Mouse (Mus musculus) spleen, postnatal 10 days (tissue): Measurements from ENCODE around the gene Lrrc42.

Experiments used
- DNase-seq, 2 experiments: peaks; one replicate each; pipeline ENCODE4 v3.0.0; 2021 to 2022; ENCODE audit warnings: low spot score in 2 of 2

Lrrc42 gene

DNA sequence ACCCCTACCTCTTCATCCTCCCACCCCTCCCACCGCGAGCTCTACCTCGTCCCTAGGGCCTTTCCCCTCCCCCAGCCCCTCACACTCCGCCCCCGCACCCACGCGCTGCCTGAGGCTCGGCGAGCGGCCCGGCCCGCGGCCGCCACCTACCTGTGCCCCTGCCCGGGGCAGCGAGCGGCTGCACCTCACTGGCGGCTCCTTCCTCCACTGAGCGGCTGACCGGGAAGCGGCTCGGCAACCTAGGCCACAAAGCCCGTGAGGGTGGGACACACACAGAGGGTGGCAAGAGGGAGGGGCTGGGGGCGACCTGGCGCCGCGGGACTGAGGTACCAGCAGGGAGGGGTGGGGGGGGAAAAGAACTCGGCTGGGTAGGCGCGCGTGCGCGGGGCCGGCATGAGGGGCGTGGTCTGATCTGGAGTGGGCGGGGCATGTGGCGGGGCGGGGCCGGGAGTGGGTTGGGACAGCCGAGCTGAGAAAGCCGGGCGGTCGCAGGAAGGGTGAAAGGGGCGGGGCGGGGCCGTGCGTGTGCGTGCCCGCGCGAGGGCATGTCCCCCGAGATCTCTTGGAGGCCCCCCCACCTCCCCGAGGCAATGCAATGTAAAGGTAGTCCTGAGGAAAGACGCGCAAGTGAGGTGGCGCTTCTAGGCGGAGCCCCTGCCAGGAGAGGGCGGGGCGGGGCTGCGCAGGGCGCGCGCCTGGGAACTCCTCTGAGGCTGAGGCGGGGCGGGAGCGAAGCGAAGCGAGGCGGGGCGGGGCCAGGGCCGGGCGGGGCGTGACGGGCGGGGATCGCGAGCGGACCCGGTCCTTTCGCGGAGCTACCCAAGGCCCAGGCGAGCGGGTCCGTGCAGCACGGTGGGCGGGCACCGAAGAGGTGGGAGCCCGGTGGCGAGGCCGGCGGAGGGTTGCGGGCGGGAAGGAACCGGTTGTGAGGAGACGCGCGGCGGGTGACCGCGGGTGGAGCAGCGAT is at the start of gene Lrrc42, which contains the start of gene Hspb11:
TSS of gene Lrrc42 (minus strand) at position 408 of the 967 bp plus-strand sequence.
TSS of gene Hspb11 (plus strand) at position 469 of the 967 bp plus-strand sequence.
- DNase-seq: peak; percentile 91 to 96

DNA sequence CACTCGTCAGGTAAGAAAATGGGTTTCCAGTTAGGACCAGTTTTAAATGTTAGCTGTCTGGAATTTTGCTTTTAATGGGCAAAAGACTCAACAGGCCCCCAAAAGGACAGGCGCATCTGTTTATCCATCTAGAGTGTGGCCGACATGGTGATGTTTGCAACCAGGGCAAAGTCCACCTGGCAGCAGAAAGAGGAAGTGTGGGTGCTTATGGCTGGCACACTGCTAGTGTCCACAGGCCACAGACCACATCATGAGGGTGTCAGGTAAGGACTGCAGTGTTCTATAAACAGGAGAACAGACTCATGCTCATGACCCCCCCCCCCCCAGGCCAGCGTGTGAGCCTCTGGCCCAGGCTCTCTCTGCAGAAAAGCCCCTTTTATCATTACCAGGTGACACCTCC is 49.5 kb upstream of the Lrrc42 start:
- DNase-seq: no peak

DNA sequence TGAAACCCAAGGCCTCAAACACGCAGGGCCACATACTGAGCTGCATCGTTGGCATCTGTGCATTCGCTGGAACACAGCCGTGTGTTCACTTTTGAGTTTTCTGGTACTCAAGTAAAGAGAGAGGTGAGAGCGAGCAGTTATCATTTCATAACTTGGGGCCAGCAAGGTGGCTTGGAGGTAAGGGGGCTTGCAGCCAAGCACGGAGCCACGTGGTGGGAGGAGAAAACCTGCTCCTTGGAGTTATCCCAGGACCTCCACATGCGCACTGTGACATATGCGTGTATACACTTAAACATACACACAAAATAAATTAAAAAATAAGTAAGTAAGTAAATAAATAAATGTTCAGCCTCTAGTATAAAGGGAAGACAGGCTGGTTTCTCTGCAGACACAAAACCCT is 48.9 kb upstream of the Lrrc42 start:
- DNase-seq: no peak

DNA sequence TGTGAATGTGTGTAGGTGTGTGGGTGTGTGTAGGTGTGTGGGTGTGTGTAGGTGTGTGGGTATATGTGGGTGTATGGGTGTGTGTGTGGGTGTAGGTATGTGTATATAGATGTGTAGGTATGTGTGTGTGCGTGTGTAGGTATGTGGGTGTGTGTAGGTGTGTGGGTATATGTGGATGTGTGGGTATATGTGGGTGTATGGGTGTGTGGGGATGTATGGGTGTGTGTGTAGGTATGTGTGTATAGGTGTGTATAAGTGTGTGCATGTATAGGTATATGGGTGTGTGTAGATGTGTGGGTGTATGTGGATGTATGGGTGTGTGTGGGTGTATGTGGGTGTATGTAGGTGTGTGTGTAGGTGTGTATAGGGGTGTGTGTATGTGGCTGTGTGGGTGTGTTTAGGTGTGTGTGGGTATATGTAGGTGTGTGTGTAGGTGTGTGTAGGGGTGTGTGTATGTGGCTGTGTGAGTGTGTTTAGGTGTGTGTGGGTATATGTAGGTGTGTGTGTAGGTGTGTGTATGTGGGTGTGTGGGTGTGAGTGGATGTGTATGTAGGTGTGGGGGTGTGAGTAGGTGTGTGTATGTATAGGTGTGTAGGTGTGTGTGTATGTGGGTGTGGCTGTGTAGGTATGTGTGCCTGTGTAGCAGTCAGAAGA is 47.7 kb upstream of the Lrrc42 start:
- no peak for DNase-seq

DNA sequence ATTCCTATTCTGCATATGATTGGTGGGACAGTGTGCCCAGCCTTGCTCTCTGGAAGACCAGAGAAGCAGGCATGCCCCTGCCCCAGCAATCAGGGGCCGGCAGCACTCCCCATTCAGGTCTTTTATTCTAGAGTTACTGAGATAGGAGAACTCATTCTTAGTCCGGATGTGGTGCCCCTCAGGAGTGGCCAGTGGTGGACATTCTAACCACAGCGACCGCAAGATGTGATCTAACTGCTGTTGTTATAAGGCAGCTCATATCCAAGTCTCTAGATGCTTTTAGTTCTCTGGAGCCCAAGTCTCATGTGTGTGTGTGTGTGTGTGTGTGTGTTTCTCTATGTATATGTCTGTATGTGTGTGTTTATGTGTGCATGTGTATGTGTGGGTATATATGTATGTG is 47.0 kb upstream of the Lrrc42 start:
- DNase-seq: no peak

DNA sequence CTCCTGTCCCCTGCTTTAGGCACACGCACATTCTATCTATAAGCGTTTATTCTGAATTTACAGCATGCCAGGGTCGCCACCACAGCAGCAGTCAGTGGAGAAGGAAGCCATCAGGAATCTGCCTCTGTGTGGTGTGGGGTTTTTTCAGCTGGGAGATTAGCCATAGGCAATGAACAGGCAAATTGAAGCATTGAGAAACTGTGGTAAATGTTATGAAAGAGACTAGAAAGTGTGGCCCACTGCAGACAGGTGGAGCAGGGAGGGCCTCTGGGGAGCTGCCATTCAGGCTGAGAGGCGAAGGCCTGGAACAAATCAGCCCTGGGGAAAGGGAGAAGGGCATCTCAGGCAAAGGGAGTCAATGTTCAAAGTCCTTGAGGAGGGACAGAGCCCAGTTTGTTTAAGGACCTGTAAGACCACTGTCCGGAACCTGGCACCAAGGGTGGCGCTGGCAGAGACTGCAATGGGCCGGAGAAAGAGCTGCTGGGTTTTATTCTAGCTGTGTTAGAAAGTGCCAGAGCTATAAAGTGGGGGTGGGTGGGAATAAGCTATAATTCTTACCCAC is 46.5 kb upstream of the Lrrc42 start:
- no peak for DNase-seq

DNA sequence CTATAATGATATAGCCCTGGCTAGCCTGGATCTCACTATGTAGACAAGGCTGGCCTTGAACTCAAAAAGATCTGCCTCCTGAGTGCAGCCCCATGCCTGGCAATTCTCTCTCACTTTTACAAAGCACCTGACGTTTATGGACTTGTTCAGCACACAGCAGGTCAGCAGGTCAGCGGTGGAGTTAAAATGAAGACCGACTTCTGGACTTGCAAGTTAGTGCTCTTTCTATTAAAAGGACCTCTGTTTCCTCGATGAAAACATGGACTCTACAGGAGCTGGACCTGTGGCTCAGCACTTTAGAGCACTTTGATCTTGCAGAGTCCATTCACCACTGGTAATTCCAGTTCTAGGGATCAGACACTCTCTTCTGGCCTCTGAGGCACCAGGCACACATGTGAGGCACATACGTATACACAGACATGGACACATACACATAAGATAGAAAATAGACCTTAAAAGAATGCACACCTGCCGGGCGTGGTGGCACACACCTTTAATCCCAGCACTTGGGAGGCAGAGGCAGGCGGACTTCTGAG is 44.8 kb upstream of the Lrrc42 start:
- no peak for DNase-seq

DNA sequence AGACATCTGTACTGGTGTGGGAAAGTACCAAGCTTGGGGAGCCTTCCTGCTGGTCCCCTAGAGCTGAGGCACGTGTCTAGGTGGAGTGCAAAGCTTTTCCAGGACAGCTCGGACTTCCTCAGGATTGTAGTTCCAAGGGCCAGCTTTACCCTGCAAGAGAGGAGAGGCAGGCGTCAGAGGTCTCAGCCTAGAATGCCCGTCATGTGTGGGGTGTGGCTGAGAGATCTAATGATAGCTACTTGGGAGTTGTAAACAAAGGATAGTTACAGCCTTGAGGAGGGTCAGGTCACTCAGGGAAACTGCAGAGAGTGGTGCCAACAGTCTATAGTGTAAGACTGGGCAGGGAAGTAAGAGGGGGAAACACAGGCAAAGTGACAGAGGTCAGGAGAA is 38.9 kb upstream of the Lrrc42 start:
- DNase-seq: no peak

DNA sequence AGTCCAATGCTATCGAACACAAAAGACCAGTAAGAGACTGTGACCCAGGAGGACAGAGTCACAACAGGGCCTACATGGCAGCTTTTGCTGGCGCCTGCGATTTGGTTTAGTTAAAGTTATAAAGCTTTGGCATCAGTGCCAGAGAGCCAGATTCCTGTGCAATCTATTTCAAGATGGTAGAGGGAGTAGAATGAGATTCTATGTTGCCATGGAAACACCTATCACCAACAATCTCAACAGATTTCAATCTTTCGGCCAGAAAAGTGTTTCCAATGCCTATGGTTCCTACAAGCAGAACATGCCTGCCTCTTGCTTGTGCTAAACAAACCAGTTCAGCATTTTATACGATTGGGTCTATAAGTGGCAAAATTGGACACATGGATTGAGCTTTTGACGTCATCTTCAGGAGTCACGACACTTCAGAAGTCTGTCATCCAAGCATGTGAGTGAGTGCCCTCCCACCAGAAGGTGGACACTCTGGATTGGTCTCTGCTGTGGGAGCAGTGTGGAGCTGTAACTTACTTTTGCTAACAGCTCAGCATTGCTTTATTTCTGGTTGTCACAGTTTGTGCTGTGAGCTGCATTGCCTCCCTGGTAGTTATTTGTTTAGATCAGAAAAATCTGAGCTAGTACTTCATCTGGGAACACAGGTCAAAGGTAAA is 38.4 kb upstream of the Lrrc42 start:
- no peak for DNase-seq

DNA sequence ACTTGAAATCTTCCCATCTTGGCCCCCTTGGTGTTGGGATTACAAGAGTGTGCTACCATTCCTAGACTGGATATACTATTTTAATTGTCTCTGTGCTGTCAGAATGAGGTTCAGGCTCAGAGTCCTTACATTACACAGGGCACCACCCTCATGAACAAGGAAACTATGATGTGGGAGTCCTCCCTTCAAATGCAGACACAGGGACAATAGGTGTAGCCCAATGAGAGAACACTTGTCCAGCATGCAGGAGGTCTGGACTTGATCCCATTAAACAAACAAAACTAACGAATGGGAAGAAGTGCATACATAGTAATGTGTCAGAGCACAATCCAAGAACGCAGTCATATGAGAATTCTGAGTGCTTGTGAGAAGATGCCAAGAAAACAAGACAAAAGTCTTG is 34.2 kb upstream of the Lrrc42 start:
- DNase-seq: no peak

DNA sequence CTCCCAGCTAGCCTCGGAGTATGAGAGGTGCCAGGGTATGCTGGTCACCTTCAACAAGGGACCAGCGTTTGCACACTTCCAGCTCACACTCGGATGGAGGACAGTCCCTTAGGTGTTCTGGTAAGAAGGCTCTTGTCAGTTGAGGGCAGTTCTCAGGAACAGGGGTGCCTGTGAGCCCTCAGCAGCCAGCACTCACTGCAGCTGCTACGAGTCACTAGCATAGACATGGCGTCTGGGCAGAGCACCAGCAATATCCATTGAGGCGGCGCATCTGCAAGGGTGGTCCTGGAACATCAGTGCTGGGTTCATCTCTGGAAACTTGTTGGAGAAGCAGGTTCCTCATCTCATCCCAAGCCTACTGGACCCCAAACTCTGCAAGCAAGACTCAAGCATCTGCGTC is 33.1 kb upstream of the Lrrc42 start:
- DNase-seq: no peak

DNA sequence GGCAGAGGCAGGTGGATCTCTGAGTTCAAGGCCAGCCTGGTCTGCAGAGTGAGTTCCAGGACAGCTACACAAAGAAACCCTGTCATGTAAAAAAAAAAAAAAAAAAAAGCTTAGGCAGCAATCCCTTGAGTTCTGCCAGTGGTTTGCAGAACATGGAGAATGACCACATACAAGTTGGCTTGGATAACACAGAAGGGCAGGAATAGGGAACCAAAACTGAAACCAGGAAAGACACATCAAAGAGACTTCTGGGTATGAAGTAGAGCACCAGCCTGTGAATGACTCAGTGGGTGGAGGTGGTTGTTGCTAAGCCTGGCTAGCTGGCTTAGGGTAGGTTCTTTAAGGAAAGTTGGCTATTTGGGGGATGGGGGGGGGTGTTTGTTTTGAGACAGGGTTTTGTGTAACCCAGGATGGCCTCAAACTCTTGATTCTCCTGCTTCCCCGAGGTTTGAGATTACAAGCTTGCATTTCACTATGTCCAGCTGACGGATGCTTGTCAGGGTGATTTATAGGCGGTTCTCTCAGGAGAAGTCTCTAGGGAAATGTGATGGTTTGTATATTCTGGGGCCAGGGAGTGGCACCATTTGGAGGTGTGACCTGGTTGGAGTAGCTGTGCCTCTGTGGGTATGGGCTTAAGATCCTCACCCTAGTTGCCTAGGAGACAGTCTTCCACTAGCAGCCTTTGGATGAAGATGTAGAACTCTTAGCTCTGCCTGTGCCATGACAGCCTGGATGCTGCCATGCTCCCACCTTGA is 32.3 kb upstream of the Lrrc42 start:
- no peak for DNase-seq

DNA sequence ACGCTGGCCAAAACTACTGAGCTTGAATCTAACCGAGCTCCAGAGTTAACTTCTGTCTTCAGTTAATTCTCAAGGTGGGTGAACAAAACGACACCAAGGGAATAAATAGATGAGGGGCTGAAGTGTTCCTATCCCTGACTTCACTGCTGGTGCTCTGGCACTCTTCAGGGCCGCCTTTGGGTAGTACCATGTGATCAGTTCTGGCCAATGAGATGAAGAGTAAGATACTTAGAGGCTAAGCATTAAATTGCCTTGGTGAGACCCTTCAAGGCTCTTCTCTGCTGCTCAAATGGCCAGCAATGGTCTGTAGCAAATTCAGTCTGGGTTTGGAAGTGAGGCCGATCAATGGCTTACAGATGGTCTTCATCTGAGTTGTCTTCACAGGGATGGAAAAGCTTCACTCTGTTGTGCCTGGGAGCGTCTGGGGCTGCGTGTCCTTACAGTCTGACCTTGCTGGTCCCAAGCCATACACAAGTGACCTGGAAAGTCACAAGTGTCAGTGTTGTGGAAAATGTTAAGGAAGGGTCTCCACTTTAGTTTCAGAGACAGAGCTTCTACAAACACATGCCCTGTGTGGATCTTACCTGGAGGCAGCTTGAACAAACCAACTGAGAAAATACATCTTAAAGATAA is 27.6 kb upstream of the Lrrc42 start:
- no peak for DNase-seq

DNA sequence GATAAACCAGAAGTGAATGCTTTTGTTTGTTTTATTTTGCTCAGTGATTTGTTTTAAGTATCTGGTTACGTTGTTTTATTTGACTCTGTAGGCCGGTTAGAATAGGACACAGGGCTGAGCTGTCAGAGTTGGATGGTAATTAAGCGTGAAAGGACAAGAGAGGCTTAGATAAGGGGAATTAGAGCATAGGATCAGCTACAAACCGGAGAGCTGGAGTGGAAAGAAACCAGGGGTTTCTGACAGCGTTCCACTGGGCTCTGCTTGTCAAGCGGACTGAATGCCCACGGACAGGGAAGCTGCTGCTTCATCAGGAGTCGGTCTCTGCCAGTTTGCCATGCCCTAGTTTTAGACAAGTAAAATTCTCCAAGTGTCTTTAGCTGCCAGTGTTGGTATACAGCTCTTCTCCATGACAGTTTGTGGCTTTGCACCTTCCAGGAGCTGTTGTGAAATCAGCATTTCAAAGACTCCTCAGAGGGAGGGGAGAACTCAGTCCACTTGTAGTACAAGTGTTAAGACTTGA is 24.9 kb upstream of the Lrrc42 start:
- DNase-seq: no peak

DNA sequence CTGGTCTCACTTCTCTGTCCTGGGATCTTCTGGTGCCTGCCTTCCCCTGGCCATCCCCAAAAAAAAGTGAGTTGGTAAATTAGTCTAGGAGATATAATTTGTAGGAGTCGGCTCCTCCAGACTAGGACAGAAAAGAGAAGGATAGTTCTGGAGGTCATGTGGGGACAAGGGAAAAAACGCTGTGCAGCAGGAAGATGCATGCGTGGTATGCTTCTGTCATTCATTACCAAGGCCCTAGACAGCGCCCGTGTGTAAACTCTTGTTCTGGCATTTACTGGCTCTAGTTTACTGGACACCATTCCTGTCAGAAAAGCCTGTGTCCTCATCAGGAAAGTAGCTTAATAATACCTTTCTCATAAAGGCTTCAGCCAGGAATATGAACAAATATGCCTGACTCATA is 21.2 kb upstream of the Lrrc42 start:
- no peak for DNase-seq

DNA sequence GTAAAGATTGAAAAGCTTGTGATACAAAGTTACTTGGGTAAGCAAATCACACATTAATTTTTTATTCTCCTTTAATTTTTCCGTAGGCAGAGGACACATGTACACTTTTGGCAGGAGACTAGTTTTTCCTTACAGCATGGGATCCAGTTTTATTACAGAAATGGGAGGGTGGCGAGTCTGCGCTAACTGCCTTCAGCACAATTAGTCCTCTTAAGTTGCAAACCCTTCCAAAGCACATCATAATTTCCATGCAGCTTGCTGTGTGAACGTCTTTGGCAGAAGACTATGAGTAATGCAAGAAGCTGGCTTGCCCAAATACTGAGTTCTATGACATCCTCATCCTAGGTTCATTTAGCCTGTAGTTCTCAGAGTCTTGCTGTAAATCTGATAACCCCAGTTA is 20.4 kb upstream of the Lrrc42 start:
- DNase-seq: no peak

DNA sequence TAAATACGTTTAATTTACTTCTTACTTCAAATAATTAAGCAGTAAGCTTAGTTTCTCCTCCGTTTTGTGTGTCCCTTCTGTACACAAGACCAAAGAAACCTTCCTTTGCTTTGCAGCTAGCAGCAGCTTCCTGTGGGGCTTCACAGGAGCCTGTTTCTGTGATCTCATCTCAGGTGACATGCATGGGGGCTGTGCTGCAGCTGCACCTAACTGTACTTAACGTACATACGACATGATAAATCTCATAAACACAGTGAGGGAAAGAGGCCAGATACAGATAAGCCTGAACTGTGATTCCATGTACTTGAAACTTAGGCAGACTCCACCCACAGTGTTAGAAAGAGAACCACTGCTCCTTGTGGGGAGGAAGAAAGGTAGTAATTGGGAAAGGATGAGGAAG is 6.7 kb upstream of the Lrrc42 start:
- DNase-seq: peak in 1 of 2 experiments; percentile 39

DNA sequence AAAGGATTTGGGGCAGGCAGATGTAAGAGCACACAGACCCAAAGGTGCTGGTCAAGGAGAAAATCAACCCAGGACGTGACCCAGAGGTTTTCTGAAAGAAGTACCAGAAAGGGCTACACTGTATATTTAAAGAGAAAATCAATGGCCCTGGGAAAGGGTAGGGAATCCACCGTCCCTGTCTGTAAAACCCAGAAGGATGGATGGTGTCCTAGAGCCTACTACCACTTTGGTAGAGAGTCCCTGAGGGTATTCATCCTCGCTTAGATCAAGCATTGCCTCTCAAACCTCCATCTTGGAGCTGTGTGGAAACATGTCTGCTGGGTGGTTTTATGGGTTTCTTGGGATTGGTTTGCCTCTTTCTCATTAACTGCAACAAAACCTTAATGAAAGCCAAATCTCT is 1.1 kb upstream of the Lrrc42 start:
- DNase-seq: peak in 1 of 2 experiments; percentile 13

DNA sequence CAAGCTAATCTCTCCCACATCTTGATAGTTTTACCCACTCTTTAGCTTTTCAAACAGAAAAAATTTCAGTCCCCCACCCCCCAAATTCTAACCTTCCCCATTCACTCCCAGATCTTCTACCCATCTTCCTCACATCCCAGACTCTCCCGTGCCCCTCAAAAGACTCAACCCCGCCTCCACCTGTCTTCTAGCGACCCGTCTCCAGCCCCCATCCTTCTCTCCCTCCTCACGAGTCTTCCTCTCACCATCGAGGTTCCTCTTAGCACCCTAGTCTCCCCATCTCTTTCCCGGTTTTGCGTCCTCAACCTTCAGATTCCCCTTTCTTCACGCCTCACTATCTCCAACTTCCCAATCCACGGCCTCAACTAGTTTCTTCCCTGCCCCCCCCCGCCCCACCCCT is 810 bp downstream of the Lrrc42 start:
- DNase-seq: peak; percentile 19 to 21

DNA sequence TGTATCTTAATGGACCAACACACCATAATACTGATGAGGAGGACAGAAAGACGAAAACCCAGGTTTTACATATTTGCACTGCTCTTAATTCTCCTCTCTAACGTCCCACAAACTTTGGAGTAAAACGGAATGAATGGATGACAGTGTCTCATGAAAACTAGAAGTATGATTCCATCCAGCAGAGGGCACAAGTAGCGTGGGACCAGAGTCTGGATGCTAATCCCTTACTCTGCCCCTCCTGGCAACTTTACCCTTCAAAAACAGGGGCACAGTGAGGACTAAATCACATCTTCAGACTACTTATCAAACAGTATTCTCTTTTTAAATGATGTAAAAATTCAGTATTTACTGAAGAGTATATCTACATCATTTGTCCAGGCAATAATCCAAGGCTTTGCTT is 2.8 kb downstream of the Lrrc42 start:
- DNase-seq: peak; percentile 15 to 53
